ENCODE assay signal across 8 mouse cellular contexts in genomic region chr5:103772252-103772651, GRCm38 (mm10).
A peak's percentile ranks its signal among the peaks of the same experiment; 100 is the strongest.
DNase-seq lines count a peak whose midpoint lies in the region; ATAC-seq and TF ChIP-seq lines count a peak whose summit lies in the region.

No protein-coding gene starts in this region.

- intact Hi-C loops in heart, postnatal 36 days (cut with DNase I) = loop anchor here (2.0 kb wide), 1 partner anchor 17 kb away; no protein-coding TSS in a partner anchor

- H3K4me1 ChIP-seq in heart, embryonic 10.5 days = peaks cover 63% of the 10 kb centered on the region
- H3K4me1 ChIP-seq in hindbrain, embryonic 10.5 days (replicated peaks) = peaks cover 63% of the 10 kb centered on the region
- peaks cover 59% of the 10 kb centered on the region for H3K4me1 ChIP-seq in midbrain, embryonic 10.5 days
- H3K4me1 ChIP-seq in thymus, adult 2 months (replicated peaks; ENCODE audit: control insufficient read depth, insufficient read depth, low read length) = peaks cover 16% of the 10 kb centered on the region

- no peak overlapping the region for H3K4me3 ChIP-seq in heart, embryonic 10.5 days
- peak overlapping the region; percentile 37; the same call in 1 of the 2 replicates for H3K4me3 ChIP-seq in hindbrain, embryonic 10.5 days
- H3K4me3 ChIP-seq in midbrain, embryonic 10.5 days = no peak overlapping the region
- H3K4me3 ChIP-seq in thymus, adult 2 months (ENCODE audit: control insufficient read depth, insufficient read depth, low read length) = no peak overlapping the region

- peak; percentile 11 for ATAC-seq in Patski

- no peak for DNase-seq in heart, embryonic 10.5 days (ENCODE audit: low spot score)
- DNase-seq in heart, postnatal 36 days = no peak
- no peak for DNase-seq in Patski (ENCODE audit: low read depth, low spot score)
- DNase-seq in hindbrain, embryonic 10.5 days (ENCODE audit: low spot score) = no peak
- DNase-seq in midbrain, embryonic 10.5 days (ENCODE audit: low spot score) = no peak
- no peak for DNase-seq in adrenal gland, adult 8-10 months
- no peak for DNase-seq in thymus, adult 2 months
- no peak for DNase-seq in urinary bladder, postnatal 4 days (ENCODE audit: low spot score in 2 of 2)

- in situ Hi-C loops in Patski (cut with MboI; ENCODE audit: low pct_unique_long_range_greater_than_20kb) = no loop called here

- POLR2A ChIA-PET in Patski (lab: Charles Lee) = no interaction called here

- H3K9me3 ChIP-seq in heart, embryonic 10.5 days = no peaks in the 10 kb centered on the region
- H3K9me3 ChIP-seq in hindbrain, embryonic 10.5 days = no peaks in the 10 kb centered on the region
- H3K9me3 ChIP-seq in midbrain, embryonic 10.5 days (replicated peaks) = no peaks in the 10 kb centered on the region

- WGBS in heart, embryonic 10.5 days = 31% methylated on average over 4 of the region's 4 CpGs
- WGBS in hindbrain, embryonic 10.5 days = 20% methylated on average over 4 of the region's 4 CpGs
- WGBS in midbrain, embryonic 10.5 days = 27% methylated on average over 4 of the region's 4 CpGs
- WGBS in thymus, adult 2 months = 83% methylated on average over 4 of the region's 4 CpGs

- CTCF ChIA-PET in Patski (lab: Charles Lee) = interaction anchor here (1.0 to 4.0 kb wide), 4 partner anchors 10 to 46 kb away, joined by 3 to 20 read pairs (median 4); no protein-coding TSS in a partner anchor

- no peak for TF ChIP-seq CTCF in Patski (IDR thresholded peaks at IDR 0.05)
- TF ChIP-seq CTCF in thymus, adult 2 months (IDR thresholded peaks at IDR 0.05; ENCODE audit: borderline replicate concordance, control insufficient read depth, extremely low read depth, insufficient read depth, low read length, poor library complexity) = no peak

- no peak for TF ChIP-seq POLR2A in thymus, adult 2 months (IDR thresholded peaks at IDR 0.05; ENCODE audit: control insufficient read depth, extremely low read depth, insufficient read depth, low read length, poor library complexity)

- peaks cover 11% of the 10 kb centered on the region for H3K27me3 ChIP-seq in heart, embryonic 10.5 days (ENCODE audit: insufficient read depth, poor library complexity, severe bottlenecking)
- H3K27me3 ChIP-seq in Patski = no peaks in the 10 kb centered on the region
- H3K27me3 ChIP-seq in hindbrain, embryonic 10.5 days (ENCODE audit: insufficient read depth, poor library complexity, severe bottlenecking) = no peaks in the 10 kb centered on the region
- H3K27me3 ChIP-seq in midbrain, embryonic 10.5 days (ENCODE audit: low read depth, poor library complexity, severe bottlenecking) = no peaks in the 10 kb centered on the region
- H3K27me3 ChIP-seq in thymus, adult 2 months (ENCODE audit: control insufficient read depth, insufficient read depth, low read length) = no peaks in the 10 kb centered on the region

- H3K27ac ChIP-seq in heart, embryonic 10.5 days = peak overlapping the region; percentile 73
- H3K27ac ChIP-seq in hindbrain, embryonic 10.5 days = peak overlapping the region; percentile 88
- H3K27ac ChIP-seq in midbrain, embryonic 10.5 days (replicated peaks) = peak overlapping the region; percentile 89
- no peak overlapping the region for H3K27ac ChIP-seq in thymus, adult 2 months (ENCODE audit: control insufficient read depth, insufficient read depth, low read length)

- H3K36me3 ChIP-seq in heart, embryonic 10.5 days = no peaks in the 10 kb centered on the region
- H3K36me3 ChIP-seq in hindbrain, embryonic 10.5 days = 0 out of 2 replicates have a peak, but pooled peaks cover 3% of the 10 kb centered on the region
- H3K36me3 ChIP-seq in midbrain, embryonic 10.5 days = no peaks in the 10 kb centered on the region
- no peaks in the 10 kb centered on the region; the same call in 1 of the 2 replicates for H3K36me3 ChIP-seq in thymus, adult 2 months (ENCODE audit: control insufficient read depth, insufficient read depth, low read length)
